Mouse (Mus musculus): Measurements from ENCODE around the gene 4930518I15Rik. TPM values are rescaled to one million over a fixed set of nuclear protein-coding genes. Genes with fewer than 3 reads are reported as not detected.
A peak's percentile ranks its signal among the peaks of the same experiment; 100 is the strongest.
"Not testable (repeated sequence)": the region's sequence is repeated elsewhere in the genome, so short reads cannot be mapped to it uniquely, and the experiment has no call there.

4930518I15Rik gene
- total RNA-seq, 2 experiments from 2014 or later: 1.1 to 1.2 TPM

GRCm38 (mm10) chr2:156879541-156879940 lies 21.8 kb upstream of the 4930518I15Rik start:
- peak in 1 of 2 experiments; percentile 39 for DNase-seq
- intact Hi-C loops (cut with DNase I): no loop called here

- intact Hi-C loops (cut with DNase I): no loop called here
- DNase-seq: no peak
Observed at GRCm38 (mm10) chr2:156877726-156878125, 20.0 kb upstream of the 4930518I15Rik start.

GRCm38 (mm10) chr2:156874760-156875510 lies 17.2 kb upstream of the 4930518I15Rik start:
- intact Hi-C loops (cut with DNase I): no loop called here
- DNase-seq: no peak

GRCm38 (mm10) chr2:156874047-156874759 lies 16.5 kb upstream of the 4930518I15Rik start:
- DNase-seq: no peak
- intact Hi-C loops (cut with DNase I): no loop called here

- intact Hi-C loops (cut with DNase I): loop anchor here (1.0 to 2.0 kb wide), 2 partner anchors 123 to 222 kb away; no protein-coding TSS in a partner anchor
- DNase-seq: peak; percentile 56 to 75
Observed at GRCm38 (mm10) chr2:156873629-156874028, 15.9 kb upstream of the 4930518I15Rik start.

GRCm38 (mm10) chr2:156870519-156870918 lies 12.8 kb upstream of the 4930518I15Rik start:
- peak; percentile 50 to 67 for DNase-seq
- intact Hi-C loops (cut with DNase I): no loop called here

GRCm38 (mm10) chr2:156869554-156869953 lies 11.8 kb upstream of the 4930518I15Rik start:
- intact Hi-C loops (cut with DNase I): no loop called here

GRCm38 (mm10) chr2:156868994-156869393 lies 11.2 kb upstream of the 4930518I15Rik start:
- DNase-seq: peak in 1 of 2 experiments; percentile 35

More at GRCm38 (mm10) chr2:156869554-156869953, 11.8 kb upstream of the 4930518I15Rik start:
- no peak for DNase-seq

GRCm38 (mm10) chr2:156864481-156864880 lies 6.7 kb upstream of the 4930518I15Rik start:
- intact Hi-C loops (cut with DNase I): no loop called here
- DNase-seq: no peak

More at GRCm38 (mm10) chr2:156868994-156869393, 11.2 kb upstream of the 4930518I15Rik start:
- intact Hi-C loops (cut with DNase I): no loop called here

- intact Hi-C loops (cut with DNase I): no loop called here
- DNase-seq: peak; percentile 60 to 65
Observed at GRCm38 (mm10) chr2:156863487-156864160, 5.9 kb upstream of the 4930518I15Rik start.

- intact Hi-C loops (cut with DNase I): no loop called here
- peak; percentile 98 for DNase-seq
Observed at GRCm38 (mm10) chr2:156862772-156863486, 5.2 kb upstream of the 4930518I15Rik start, which contains the start of gene Rab5if. Gene Rab5if, plus strand, starts transcription at chr2:156863128.

GRCm38 (mm10) chr2:156862041-156862717 lies 4.4 kb upstream of the 4930518I15Rik start:
- peak; percentile 41 to 53 for DNase-seq
- intact Hi-C loops (cut with DNase I): no loop called here

- intact Hi-C loops (cut with DNase I): loop anchor here (5.0 kb wide), 1 partner anchor 121 kb away; no protein-coding TSS in a partner anchor
- peak in 1 of 2 experiments; percentile 25 for DNase-seq
Observed at GRCm38 (mm10) chr2:156858671-156859070, 925 bp upstream of the 4930518I15Rik start.

- intact Hi-C loops (cut with DNase I): loop anchor here (5.0 kb wide), 1 partner anchor 120 kb away; no protein-coding TSS in a partner anchor
- DNase-seq: peak; percentile 41 to 42
Observed at GRCm38 (mm10) chr2:156857385-156857791, 358 bp downstream of the 4930518I15Rik start.

GRCm38 (mm10) chr2:156856311-156856710 lies 1.4 kb downstream of the 4930518I15Rik start:
- intact Hi-C loops (cut with DNase I): loop anchor here (1.0 to 5.0 kb wide), 2 partner anchors 47 to 119 kb away; no protein-coding TSS in a partner anchor

GRCm38 (mm10) chr2:156853999-156854771 lies 3.6 kb downstream of the 4930518I15Rik start:
- intact Hi-C loops (cut with DNase I): not testable (repeated sequence)
- DNase-seq: peak; percentile 48 to 58

More at GRCm38 (mm10) chr2:156856311-156856710, 1.4 kb downstream of the 4930518I15Rik start:
- no peak for DNase-seq

- DNase-seq; intact Hi-C loops (cut with DNase I): not testable (repeated sequence)
Observed at GRCm38 (mm10) chr2:156853584-156853983, 4.2 kb downstream of the 4930518I15Rik start.

- intact Hi-C loops (cut with DNase I): no loop called here
- no peak for DNase-seq
Observed at GRCm38 (mm10) chr2:156850505-156850904, 7.2 kb downstream of the 4930518I15Rik start.

Measured in heart, postnatal 10 days (tissue).